Mouse (Mus musculus): ENCODE data around the gene Cdh26.

- TF ChIP-seq MYOD1 (IDR thresholded peaks at IDR 0.05; ENCODE audit: control insufficient read depth in 1 of 3, insufficient read length in 2 of 3, low read depth in 2 of 3) = no peak
- no peak for TF ChIP-seq POLR2A (IDR thresholded peaks at IDR 0.05; ENCODE audit: insufficient read length, low read depth)
- no peak for TF ChIP-seq USF1 (IDR thresholded peaks at IDR 0.05; ENCODE audit: low read depth)
- TF ChIP-seq POLR2AphosphoS2 (IDR thresholded peaks at IDR 0.05; ENCODE audit: insufficient read length, low read depth) = no peak
- TF ChIP-seq E2F4 (IDR thresholded peaks at IDR 0.05; ENCODE audit: insufficient read depth) = no peak
- no peak for TF ChIP-seq MAX (IDR thresholded peaks at IDR 0.05; ENCODE audit: low read depth)
- TF ChIP-seq TCF12 (IDR thresholded peaks at IDR 0.05; ENCODE audit: insufficient read depth, poor library complexity, severe bottlenecking) = no peak
- no peak for TF ChIP-seq REST (IDR thresholded peaks at IDR 0.05; ENCODE audit: insufficient read depth, insufficient read length)
Measured at GRCm38 (mm10) chr2:178531226-178531625, 100.9 kb downstream of the Cdh26 start.

All from myocyte (in vitro differentiated cells).